ENCODE assay signal across 21 mouse cellular contexts in genomic region chr8:80977231-80977630, GRCm38 (mm10). TPM values are rescaled to one million over a fixed set of nuclear protein-coding genes. Genes with fewer than 3 reads are reported as not detected.
DNase-seq lines count a peak whose midpoint lies in the region; ATAC-seq and TF ChIP-seq lines count a peak whose summit lies in the region.
"Had no signal": no experiment of that assay in that cellular context is flagged by ENCODE, and none has a peak within 500 bp of the region (broad histone marks: within the 10 kb centered on the region; RNA-seq: fewer than 3 reads in every experiment).

No protein-coding gene starts in this region.

- peak; percentile 8 for DNase-seq in adrenal gland, adult 2 months
- no peak for DNase-seq in adrenal gland, postnatal 25 days
- peak; percentile 40 for DNase-seq in kidney, adult 2 months
- DNase-seq in lung, postnatal 25 days (ENCODE audit: low spot score) = peak; percentile 20
- DNase-seq in lung, postnatal 10 days = no peak
- peak; percentile 26 for DNase-seq in telencephalon, adult 2 months (ENCODE audit: low read depth, low spot score)
- no peak for DNase-seq in right cerebral cortex, adult 2 months (ENCODE audit: low spot score in 2 of 2)
- DNase-seq: adrenal gland, postnatal 14 days; cerebellum, adult 8-10 months; gastrocnemius, postnatal 25 days; layer of hippocampus, postnatal 36 days; midbrain, embryonic 14.5 days; thymus, postnatal 14 days had no signal

- H3K4me1 ChIP-seq in kidney, adult 2 months (ENCODE audit: control insufficient read depth, insufficient read depth, low read length) = peaks cover 11% of the 10 kb centered on the region; the same call in 1 of the 2 replicates
- H3K4me1 ChIP-seq in kidney, embryonic 15.5 days = 0 out of 2 replicates have a peak, but pooled peaks cover 4% of the 10 kb centered on the region
- H3K4me1 ChIP-seq: heart, embryonic 12.5 days; hindbrain, embryonic 15.5 days; intestine, embryonic 15.5 days; neural tube, embryonic 13.5 days had no signal

- no peaks in the 10 kb centered on the region for H3K36me3 ChIP-seq in kidney, adult 2 months (ENCODE audit: control insufficient read depth, insufficient read depth, low read length)
- peaks cover 27% of the 10 kb centered on the region for H3K36me3 ChIP-seq in kidney, embryonic 15.5 days
- H3K36me3 ChIP-seq: intestine, embryonic 15.5 days had no signal

- no peak overlapping the region for H3K4me2 ChIP-seq in kidney, embryonic 15.5 days
- H3K4me2 ChIP-seq: heart, embryonic 12.5 days; hindbrain, embryonic 15.5 days; intestine, embryonic 15.5 days; neural tube, embryonic 13.5 days had no signal

- H3K27ac ChIP-seq in kidney, adult 2 months (ENCODE audit: insufficient read depth, low read depth, low read length) = no peak overlapping the region
- H3K27ac ChIP-seq in kidney, embryonic 15.5 days = no peak overlapping the region
- H3K27ac ChIP-seq: embryonic facial prominence, embryonic 10.5 days; hindbrain, embryonic 15.5 days; intestine, embryonic 15.5 days; neural tube, embryonic 13.5 days had no signal

- H3K4me3 ChIP-seq in kidney, adult 2 months (ENCODE audit: insufficient read depth, low read depth, low read length) = no peak overlapping the region
- H3K4me3 ChIP-seq in kidney, embryonic 15.5 days (replicated peaks) = no peak overlapping the region
- H3K4me3 ChIP-seq: embryonic facial prominence, embryonic 10.5 days; heart, embryonic 12.5 days; hindbrain, embryonic 15.5 days; intestine, embryonic 15.5 days; megakaryocyte, embryonic 14.5 days; neural tube, embryonic 13.5 days had no signal

- H3K27me3 ChIP-seq in kidney, adult 2 months (replicated peaks; ENCODE audit: control insufficient read depth, insufficient read depth, low read length) = no peaks in the 10 kb centered on the region
- H3K27me3 ChIP-seq in kidney, embryonic 15.5 days = no peaks in the 10 kb centered on the region
- H3K27me3 ChIP-seq: heart, embryonic 12.5 days; hindbrain, embryonic 15.5 days; intestine, embryonic 15.5 days; megakaryocyte, embryonic 14.5 days; neural tube, embryonic 13.5 days; Patski had no signal

- TF ChIP-seq POLR2A in kidney, adult 2 months (IDR thresholded peaks at IDR 0.05; ENCODE audit: low read depth, low read length) = no peak

- H3K9ac ChIP-seq in kidney, embryonic 15.5 days = no peak overlapping the region
- H3K9ac ChIP-seq: heart, embryonic 12.5 days; hindbrain, embryonic 15.5 days; intestine, embryonic 15.5 days; neural tube, embryonic 13.5 days had no signal

- ATAC-seq in kidney, embryonic 15.5 days (replicated peaks; ENCODE audit: low FRiP score) = no peak
- ATAC-seq: intestine, embryonic 15.5 days; Patski had no signal

- TF ChIP-seq CTCF in kidney, adult 2 months (conservative IDR thresholded peaks at IDR 0.05; ENCODE audit: insufficient read depth, insufficient read length, low read depth, low read length) = no peak

- WGBS in kidney, adult 2 months = 19% methylated on average over 1 of the region's 1 CpGs
- 70% methylated on average over 1 of the region's 1 CpGs for WGBS in kidney, embryonic 15.5 days

- H3K9me3 ChIP-seq in kidney, embryonic 15.5 days (replicated peaks) = no peaks in the 10 kb centered on the region
- H3K9me3 ChIP-seq: embryonic facial prominence, embryonic 10.5 days; hindbrain, embryonic 15.5 days; intestine, embryonic 15.5 days; megakaryocyte, embryonic 14.5 days; neural tube, embryonic 13.5 days had no signal

RNA-seq across cellular contexts. Expression of gene Usp38, which starts 37.5 kb away (rescaled TPM):
- 10 to 100 TPM; 20.1 to 25.6 TPM for total RNA-seq in adrenal gland, adult 2 months (2021)
- polyA plus RNA-seq in adrenal gland, adult 2 months (2012; rRNA removed) = 11.2 and 13.0 TPM in 2 replicates
- 22.5 and 24.7 TPM in 2 replicates for total RNA-seq in adrenal gland, postnatal 25 days (2021)
- 6.4 and 7.4 TPM in 2 replicates for polyA plus RNA-seq in kidney, adult 2 months (2012; rRNA removed)
- polyA plus RNA-seq in kidney, embryonic 15.5 days (2015; fragmentation: Nextera tagmentation; extraction: Ambion mirVana) = 18.3 and 20.0 TPM in 2 replicates

Comparison
In these comparisons a context has a peak if more than half of its experiments do, and no peak if none do; other contexts are left out.
1. DNase-seq: peak in adrenal gland, adult 2 months (single experiment), kidney, adult 2 months (single experiment), lung, postnatal 25 days (single experiment) and telencephalon, adult 2 months (single experiment); none in adrenal gland, postnatal 25 days (single experiment), lung, postnatal 10 days (single experiment) and right cerebral cortex, adult 2 months (0 of 2).